Mouse (Mus musculus) layer of hippocampus, adult 9-11 months (tissue): ENCODE results near the gene Krtap2-4.
"Not testable (repeated sequence)": the region's sequence is repeated elsewhere in the genome, so short reads cannot be mapped to it uniquely, and the experiment has no call there.

Experiments
- DNase-seq: peaks from one replicate; pipeline ENCODE4 v3.0.0; 2022

Krtap2-4 gene

GRCm38 (mm10) chr11:99614796-99615363, at the start of gene Krtap2-4:
Gene Krtap2-4 (minus strand): TSS chr11:99614846.
- DNase-seq = no peak

GRCm38 (mm10) chr11:99662802-99663201, 48.2 kb upstream of the Krtap2-4 start:
- DNase-seq = no peak

- DNase-seq = no peak
Measured at GRCm38 (mm10) chr11:99659256-99659655, 44.6 kb upstream of the Krtap2-4 start.

- DNase-seq = not testable (repeated sequence)
Measured at GRCm38 (mm10) chr11:99658467-99659010, 43.9 kb upstream of the Krtap2-4 start, which contains the start of gene Gm11563. Gene Gm11563 (minus strand): TSS chr11:99658960.

- DNase-seq = no peak
Measured at GRCm38 (mm10) chr11:99657051-99657450, 42.4 kb upstream of the Krtap2-4 start.

GRCm38 (mm10) chr11:99650136-99650535, 35.5 kb upstream of the Krtap2-4 start, which contains the start of gene Gm11555:
Gene Gm11555 (minus strand): TSS chr11:99650236.
- no peak for DNase-seq

- DNase-seq = no peak
Measured at GRCm38 (mm10) chr11:99646444-99646843, 31.8 kb upstream of the Krtap2-4 start.

- DNase-seq = peak; percentile 20
Measured at GRCm38 (mm10) chr11:99644351-99644750, 29.7 kb upstream of the Krtap2-4 start.

- not testable (repeated sequence) for DNase-seq
Measured at GRCm38 (mm10) chr11:99643635-99644139, 29.0 kb upstream of the Krtap2-4 start, which contains the start of gene Krtap4-7. Gene Krtap4-7 (minus strand): TSS chr11:99644089.

GRCm38 (mm10) chr11:99640926-99641325, 26.3 kb upstream of the Krtap2-4 start:
- DNase-seq = no peak

GRCm38 (mm10) chr11:99637086-99637485, 22.4 kb upstream of the Krtap2-4 start:
- DNase-seq = no peak

GRCm38 (mm10) chr11:99634653-99635134, 20.0 kb upstream of the Krtap2-4 start, which contains the start of gene Krtap4-2:
Gene Krtap4-2 (minus strand): TSS chr11:99635084.
- DNase-seq = no peak

- no peak for DNase-seq
Measured at GRCm38 (mm10) chr11:99633293-99633692, 18.6 kb upstream of the Krtap2-4 start.

GRCm38 (mm10) chr11:99630890-99631289, 16.2 kb upstream of the Krtap2-4 start:
- no peak for DNase-seq

GRCm38 (mm10) chr11:99628138-99628537, 13.5 kb upstream of the Krtap2-4 start, which contains the start of gene Krtap4-1:
Gene Krtap4-1 (minus strand): TSS chr11:99628238.
- no peak for DNase-seq

GRCm38 (mm10) chr11:99620335-99620734, 5.7 kb upstream of the Krtap2-4 start, which contains the start of gene Gm11562:
Gene Gm11562 (minus strand): TSS chr11:99620435.
- DNase-seq = no peak

- DNase-seq = not testable (repeated sequence)
Measured at GRCm38 (mm10) chr11:99610089-99610488, 4.6 kb downstream of the Krtap2-4 start, which contains the start of gene Gm11937. Gene Gm11937 (minus strand): TSS chr11:99610189.

- DNase-seq = peak; percentile 52
Measured at GRCm38 (mm10) chr11:99609126-99609525, 5.5 kb downstream of the Krtap2-4 start.

- not testable (repeated sequence) for DNase-seq
Measured at GRCm38 (mm10) chr11:99603208-99603607, 11.4 kb downstream of the Krtap2-4 start, which contains the start of gene Gm11938. Gene Gm11938 (minus strand): TSS chr11:99603308.

GRCm38 (mm10) chr11:99597742-99598141, 16.9 kb downstream of the Krtap2-4 start, which contains the start of gene Krtap9-3:
Gene Krtap9-3 (minus strand): TSS chr11:99598105.
- DNase-seq = not testable (repeated sequence)

GRCm38 (mm10) chr11:99590981-99591380, 23.7 kb downstream of the Krtap2-4 start, which contains the start of gene Krtap1-3:
Gene Krtap1-3 (minus strand): TSS chr11:99591339.
- no peak for DNase-seq

- peak; percentile 61 for DNase-seq
Measured at GRCm38 (mm10) chr11:99585096-99585495, 29.6 kb downstream of the Krtap2-4 start.

- DNase-seq = no peak
Measured at GRCm38 (mm10) chr11:99583245-99583704, 31.4 kb downstream of the Krtap2-4 start, which contains the start of gene Krtap1-4. Gene Krtap1-4 (minus strand): TSS chr11:99583654.
